Mouse (Mus musculus): Measurements from ENCODE around the gene Crk. TPM values are rescaled to one million over a fixed set of nuclear protein-coding genes. Genes with fewer than 3 reads are reported as not detected.

Crk gene
- polyA plus RNA-seq, 1 experiment = 43.1 TPM

GRCm38 (mm10) chr11:75660941-75661800, 17.9 kb upstream of the Crk start:
- Histone ChIP-seq H3K36me3 (ENCODE audit: control insufficient read depth, insufficient read depth, low read length) (peaks cover 61% of the 10 kb centered on the region), H3K27me3 (ENCODE audit: control insufficient read depth, insufficient read depth, low read length) (no peaks in the 10 kb centered on the region), H3K4me3 (ENCODE audit: extremely low read depth, insufficient read depth, insufficient read length) (no peak overlapping the region), H3K27ac (ENCODE audit: insufficient read depth, low read length) (no peak overlapping the region), H3K4me1 (ENCODE audit: control insufficient read depth, insufficient read depth, insufficient read length) (peaks cover 3% of the 10 kb centered on the region; the same call in 1 of the 2 replicates)
- WGBS = 95% methylated on average over 21 of the region's 21 CpGs
- TF ChIP-seq CTCF (IDR thresholded peaks at IDR 0.05; ENCODE audit: extremely low read depth, insufficient read depth, insufficient read length, insufficient replicate concordance) (no peak), POLR2A (IDR thresholded peaks at IDR 0.05; ENCODE audit: low read depth, low read length) (no peak)
- DNase-seq (ENCODE audit: low read depth in 1 of 2, low spot score in 2 of 2) = no peak

- TF ChIP-seq CTCF (IDR thresholded peaks at IDR 0.05; ENCODE audit: extremely low read depth, insufficient read depth, insufficient read length, insufficient replicate concordance) = no peak
- no peak for TF ChIP-seq POLR2A (IDR thresholded peaks at IDR 0.05; ENCODE audit: low read depth, low read length)
- Histone ChIP-seq H3K27ac (ENCODE audit: insufficient read depth, low read length) (no peak overlapping the region), H3K4me3 (ENCODE audit: extremely low read depth, insufficient read depth, insufficient read length) (no peak overlapping the region), H3K36me3 (ENCODE audit: control insufficient read depth, insufficient read depth, low read length) (peaks cover 70% of the 10 kb centered on the region), H3K27me3 (ENCODE audit: control insufficient read depth, insufficient read depth, low read length) (no peaks in the 10 kb centered on the region), H3K4me1 (ENCODE audit: control insufficient read depth, insufficient read depth, insufficient read length) (no peaks in the 10 kb centered on the region)
- no peak for DNase-seq (ENCODE audit: low read depth in 1 of 2, low spot score in 2 of 2)
- 94% methylated on average over 7 of the region's 7 CpGs for WGBS
Measured at GRCm38 (mm10) chr11:75662131-75662530, 16.9 kb upstream of the Crk start.

GRCm38 (mm10) chr11:75666296-75666695, 12.8 kb upstream of the Crk start:
- Histone ChIP-seq H3K36me3 (ENCODE audit: control insufficient read depth, insufficient read depth, low read length) (peaks cover 76% of the 10 kb centered on the region), H3K27me3 (ENCODE audit: control insufficient read depth, insufficient read depth, low read length) (no peaks in the 10 kb centered on the region), H3K4me1 (ENCODE audit: control insufficient read depth, insufficient read depth, insufficient read length) (no peaks in the 10 kb centered on the region), H3K4me3 (ENCODE audit: extremely low read depth, insufficient read depth, insufficient read length) (no peak overlapping the region), H3K27ac (ENCODE audit: insufficient read depth, low read length) (no peak overlapping the region)
- no peak for DNase-seq (ENCODE audit: low read depth in 1 of 2, low spot score in 2 of 2)
- no peak for TF ChIP-seq CTCF (IDR thresholded peaks at IDR 0.05; ENCODE audit: extremely low read depth, insufficient read depth, insufficient read length, insufficient replicate concordance)
- no peak for TF ChIP-seq POLR2A (IDR thresholded peaks at IDR 0.05; ENCODE audit: low read depth, low read length)
- WGBS = 95% methylated on average over 6 of the region's 6 CpGs

- no peaks in the 10 kb centered on the region for H3K4me1 ChIP-seq (ENCODE audit: control insufficient read depth, insufficient read depth, insufficient read length)
- H3K4me3 ChIP-seq (ENCODE audit: extremely low read depth, insufficient read depth, insufficient read length) = no peak overlapping the region
- TF ChIP-seq CTCF (IDR thresholded peaks at IDR 0.05; ENCODE audit: extremely low read depth, insufficient read depth, insufficient read length, insufficient replicate concordance) (no peak), POLR2A (IDR thresholded peaks at IDR 0.05; ENCODE audit: low read depth, low read length) (no peak)
- no peaks in the 10 kb centered on the region for H3K27me3 ChIP-seq (ENCODE audit: control insufficient read depth, insufficient read depth, low read length)
- H3K27ac ChIP-seq (ENCODE audit: insufficient read depth, low read length) = no peak overlapping the region
- 50% methylated on average over 3 of the region's 3 CpGs for WGBS
- peaks cover 82% of the 10 kb centered on the region for H3K36me3 ChIP-seq (ENCODE audit: control insufficient read depth, insufficient read depth, low read length)
- no peak for DNase-seq (ENCODE audit: low read depth in 1 of 2, low spot score in 2 of 2)
Measured at GRCm38 (mm10) chr11:75668621-75669020, 10.4 kb upstream of the Crk start.

- TF ChIP-seq CTCF (IDR thresholded peaks at IDR 0.05; ENCODE audit: extremely low read depth, insufficient read depth, insufficient read length, insufficient replicate concordance) = no peak
- TF ChIP-seq POLR2A (IDR thresholded peaks at IDR 0.05; ENCODE audit: low read depth, low read length) = no peak
- Histone ChIP-seq H3K4me1 (ENCODE audit: control insufficient read depth, insufficient read depth, insufficient read length) (no peaks in the 10 kb centered on the region), H3K27ac (ENCODE audit: insufficient read depth, low read length) (no peak overlapping the region), H3K27me3 (ENCODE audit: control insufficient read depth, insufficient read depth, low read length) (no peaks in the 10 kb centered on the region), H3K4me3 (ENCODE audit: extremely low read depth, insufficient read depth, insufficient read length) (no peak overlapping the region), H3K36me3 (ENCODE audit: control insufficient read depth, insufficient read depth, low read length) (peaks cover 83% of the 10 kb centered on the region)
- 88% methylated on average over 11 of the region's 11 CpGs for WGBS
- no peak for DNase-seq (ENCODE audit: low read depth in 1 of 2, low spot score in 2 of 2)
Measured at GRCm38 (mm10) chr11:75669176-75669852, 9.7 kb upstream of the Crk start.

GRCm38 (mm10) chr11:75669853-75670200, 9.2 kb upstream of the Crk start:
- Histone ChIP-seq H3K36me3 (ENCODE audit: control insufficient read depth, insufficient read depth, low read length) (peaks cover 81% of the 10 kb centered on the region), H3K4me1 (ENCODE audit: control insufficient read depth, insufficient read depth, insufficient read length) (no peaks in the 10 kb centered on the region), H3K4me3 (ENCODE audit: extremely low read depth, insufficient read depth, insufficient read length) (no peak overlapping the region), H3K27ac (ENCODE audit: insufficient read depth, low read length) (no peak overlapping the region), H3K27me3 (ENCODE audit: control insufficient read depth, insufficient read depth, low read length) (no peaks in the 10 kb centered on the region)
- DNase-seq (ENCODE audit: low read depth in 1 of 2, low spot score in 2 of 2) = no peak
- no peak for TF ChIP-seq CTCF (IDR thresholded peaks at IDR 0.05; ENCODE audit: extremely low read depth, insufficient read depth, insufficient read length, insufficient replicate concordance)
- no peak for TF ChIP-seq POLR2A (IDR thresholded peaks at IDR 0.05; ENCODE audit: low read depth, low read length)
- WGBS = 79% methylated on average over 12 of the region's 12 CpGs

Data from spleen, adult 2 months (tissue).